In the genomic region with DNA sequence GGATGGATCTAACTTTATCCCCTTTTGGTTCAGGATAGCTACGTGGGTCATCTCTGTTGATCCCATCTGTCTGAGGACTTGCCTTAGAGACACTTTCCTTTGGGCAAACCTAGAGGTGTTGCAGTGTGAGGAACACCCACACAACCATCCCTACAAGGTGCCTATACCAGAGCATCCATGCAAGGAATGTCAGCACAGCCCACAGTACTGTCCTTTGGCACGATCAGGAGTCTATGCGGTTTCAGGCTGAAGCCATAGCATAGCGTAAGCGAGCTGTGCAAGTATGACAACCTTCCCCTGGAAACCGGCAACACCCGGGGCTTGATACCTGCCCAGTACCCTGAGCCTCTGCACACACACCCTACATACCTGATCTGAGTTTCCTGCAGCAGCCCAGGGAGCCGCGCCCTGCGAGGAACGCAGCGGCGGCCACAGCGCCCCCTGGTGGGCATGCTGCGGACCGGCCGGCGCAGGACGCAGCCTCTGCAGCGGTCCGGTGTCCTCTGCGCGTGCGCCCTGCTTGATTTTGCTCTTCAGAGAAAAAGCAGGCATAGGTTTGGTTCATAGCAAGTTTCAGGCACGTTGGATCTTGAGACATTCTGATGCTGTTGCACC, we compare ENCODE assay signal across 7 mouse cellular contexts.
DNase-seq lines count a peak whose midpoint lies in the region; ATAC-seq and TF ChIP-seq lines count a peak whose summit lies in the region.

No protein-coding gene starts in this region.

- H3K4me1 ChIP-seq in bone marrow macrophage, adult 2 months (ENCODE audit: control insufficient read depth, insufficient read depth, low read length), result no peaks in the 10 kb centered on the region
- H3K4me1 ChIP-seq in embryonic facial prominence, embryonic 14.5 days (ENCODE audit: control insufficient read depth, insufficient read depth, low read length), result no peaks in the 10 kb centered on the region
- no peaks in the 10 kb centered on the region for H3K4me1 ChIP-seq in kidney, adult 2 months (ENCODE audit: control insufficient read depth, insufficient read depth, low read length)
- H3K4me1 ChIP-seq in limb, embryonic 11.5 days (ENCODE audit: control insufficient read depth, insufficient read depth, low read length), result peaks cover 3% of the 10 kb centered on the region; the same call in 1 of the 2 replicates
- 0 out of 2 replicates have a peak, but pooled peaks cover 2% of the 10 kb centered on the region for H3K4me1 ChIP-seq in midbrain, embryonic 13.5 days (replicated peaks)

- H3K36me3 ChIP-seq in embryonic facial prominence, embryonic 14.5 days (ENCODE audit: control insufficient read depth, insufficient read depth, low read length), result no peaks in the 10 kb centered on the region
- no peaks in the 10 kb centered on the region for H3K36me3 ChIP-seq in kidney, adult 2 months (ENCODE audit: control insufficient read depth, insufficient read depth, low read length)
- no peaks in the 10 kb centered on the region for H3K36me3 ChIP-seq in limb, embryonic 11.5 days (ENCODE audit: control insufficient read depth, insufficient read depth, low read length)
- no peaks in the 10 kb centered on the region for H3K36me3 ChIP-seq in midbrain, embryonic 13.5 days

- H3K4me3 ChIP-seq in bone marrow macrophage, adult 2 months (ENCODE audit: insufficient read depth, low read length), result no peak overlapping the region
- H3K4me3 ChIP-seq in embryonic facial prominence, embryonic 14.5 days (ENCODE audit: low read depth, low read length), result peak overlapping the region; percentile 29
- H3K4me3 ChIP-seq in kidney, adult 2 months (ENCODE audit: insufficient read depth, low read depth, low read length), result peak overlapping the region; percentile 11; the same call in 1 of the 2 replicates
- no peak overlapping the region; the same call in 1 of the 2 replicates for H3K4me3 ChIP-seq in limb, embryonic 11.5 days (ENCODE audit: low read depth, low read length)
- peak overlapping the region; percentile 32 for H3K4me3 ChIP-seq in midbrain, embryonic 13.5 days (replicated peaks)

- peak; percentile 83 for DNase-seq in embryonic facial prominence, embryonic 14.5 days (ENCODE audit: low spot score)
- DNase-seq in heart, adult 8-10 months (ENCODE audit: low spot score), result peak; percentile 40
- DNase-seq in kidney, adult 2 months, result peak; percentile 76
- peak; percentile 85 for DNase-seq in limb, embryonic 11.5 days (ENCODE audit: low spot score)
- DNase-seq in spleen, adult 18-20 months, result peak; percentile 51 to 74

- peak overlapping the region; percentile 56 for H3K4me2 ChIP-seq in embryonic facial prominence, embryonic 14.5 days (ENCODE audit: low read depth, low read length)
- peak overlapping the region; percentile 41 for H3K4me2 ChIP-seq in limb, embryonic 11.5 days (ENCODE audit: low read depth, severe bottlenecking)
- H3K4me2 ChIP-seq in midbrain, embryonic 13.5 days (replicated peaks), result peak overlapping the region; percentile 54

- H3K9me3 ChIP-seq in embryonic facial prominence, embryonic 14.5 days (ENCODE audit: control insufficient read depth, low read length), result 0 out of 2 replicates have a peak, but pooled peaks cover 7% of the 10 kb centered on the region
- no peaks in the 10 kb centered on the region for H3K9me3 ChIP-seq in limb, embryonic 11.5 days (ENCODE audit: control insufficient read depth, low read length)
- H3K9me3 ChIP-seq in midbrain, embryonic 13.5 days, result peaks cover 7% of the 10 kb centered on the region; the same call in 1 of the 2 replicates

- 9% methylated on average over 25 of the region's 25 CpGs for WGBS in embryonic facial prominence, embryonic 14.5 days
- 8% methylated on average over 25 of the region's 25 CpGs for WGBS in kidney, adult 2 months
- WGBS in limb, embryonic 11.5 days, result 9% methylated on average over 25 of the region's 25 CpGs
- WGBS in midbrain, embryonic 13.5 days, result 9% methylated on average over 25 of the region's 25 CpGs

- peak overlapping the region; percentile 53 for H3K9ac ChIP-seq in embryonic facial prominence, embryonic 14.5 days (ENCODE audit: low read depth, low read length)
- H3K9ac ChIP-seq in limb, embryonic 11.5 days (ENCODE audit: low read length), result no peak overlapping the region
- H3K9ac ChIP-seq in midbrain, embryonic 13.5 days (replicated peaks), result 0 out of 2 replicates have a peak overlapping the region, but pooled peaks have one; percentile 46

- TF ChIP-seq POLR2A in bone marrow macrophage, adult 2 months (IDR thresholded peaks at IDR 0.05; ENCODE audit: borderline replicate concordance, low read depth, low read length), result no peak
- no peak for TF ChIP-seq POLR2A in kidney, adult 2 months (IDR thresholded peaks at IDR 0.05; ENCODE audit: low read depth, low read length)

- H3K27ac ChIP-seq in bone marrow macrophage, adult 2 months (ENCODE audit: insufficient read depth, low read depth, low read length), result no peak overlapping the region
- H3K27ac ChIP-seq in embryonic facial prominence, embryonic 14.5 days (replicated peaks; ENCODE audit: low read depth, low read length), result no peak overlapping the region
- H3K27ac ChIP-seq in kidney, adult 2 months (ENCODE audit: insufficient read depth, low read depth, low read length), result no peak overlapping the region
- H3K27ac ChIP-seq in limb, embryonic 11.5 days (replicated peaks; ENCODE audit: low read depth, low read length), result no peak overlapping the region
- no peak overlapping the region for H3K27ac ChIP-seq in midbrain, embryonic 13.5 days

- peak; percentile 89 for TF ChIP-seq CTCF in bone marrow macrophage, adult 2 months (IDR thresholded peaks at IDR 0.05; ENCODE audit: low read depth, low read length)
- peak; percentile 79 for TF ChIP-seq CTCF in kidney, adult 2 months (conservative IDR thresholded peaks at IDR 0.05; ENCODE audit: insufficient read depth, insufficient read length, low read depth, low read length)

- no peaks in the 10 kb centered on the region for H3K27me3 ChIP-seq in embryonic facial prominence, embryonic 14.5 days (replicated peaks; ENCODE audit: control insufficient read depth, insufficient read depth, low read length)
- H3K27me3 ChIP-seq in kidney, adult 2 months (replicated peaks; ENCODE audit: control insufficient read depth, insufficient read depth, low read length), result no peaks in the 10 kb centered on the region
- no peaks in the 10 kb centered on the region for H3K27me3 ChIP-seq in limb, embryonic 11.5 days (ENCODE audit: control insufficient read depth, insufficient read depth, low read length)
- H3K27me3 ChIP-seq in midbrain, embryonic 13.5 days, result no peaks in the 10 kb centered on the region

- peak; percentile 95 for ATAC-seq in embryonic facial prominence, embryonic 14.5 days (ENCODE audit: low read depth)
- ATAC-seq in limb, embryonic 11.5 days (ENCODE audit: insufficient number of reproducible peaks, low FRiP score, low TSS enrichment, low read depth), result peak; percentile 62; the same call in 1 of the 2 replicates
- ATAC-seq in midbrain, embryonic 13.5 days, result peak; percentile 95

Comparison
In these comparisons a context has a peak if more than half of its experiments do, and no peak if none do; other contexts are left out.
1. H3K4me3 ChIP-seq: peak in embryonic facial prominence, embryonic 14.5 days (single experiment), kidney, adult 2 months (single experiment) and midbrain, embryonic 13.5 days (single experiment); none in bone marrow macrophage, adult 2 months (single experiment) and limb, embryonic 11.5 days (single experiment).
2. Peak in every context shown above with its lines, with median percentiles within 50 percentile points of each other: ATAC-seq, DNase-seq and H3K4me2 ChIP-seq.